Mouse (Mus musculus): Measurements from ENCODE around the gene Cfap97. TPM values are rescaled to one million over a fixed set of nuclear protein-coding genes. Genes with fewer than 3 reads are reported as not detected.

Cfap97 gene
- total and polyA plus RNA-seq, 3 experiments, result 8.5 to 9.3 TPM; not detected in 1

DNA sequence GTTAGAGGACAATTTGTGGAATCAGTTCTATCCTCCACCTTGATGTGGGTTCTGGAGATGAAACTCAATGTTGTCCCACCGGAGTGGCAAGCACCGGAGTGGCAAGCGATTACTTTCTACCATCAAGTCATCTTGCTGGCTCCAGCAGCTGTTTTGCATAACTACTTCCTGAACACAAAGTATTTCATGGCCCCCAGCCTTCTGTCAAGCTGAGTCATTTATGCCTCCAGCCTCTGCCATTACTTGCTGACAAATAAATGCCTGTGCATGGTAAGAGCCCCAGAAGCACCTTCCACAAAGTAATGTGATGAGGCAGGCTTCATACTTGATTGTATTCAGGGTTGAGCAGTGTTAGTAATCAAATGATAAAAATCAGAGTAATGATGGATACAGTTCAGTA is 45.3 kb downstream of the Cfap97 start:
- peak; percentile 15 for DNase-seq (ENCODE audit: low read depth, low spot score)
- Histone ChIP-seq H3K27ac (ENCODE audit: control insufficient read depth, low read depth, low read length) (no peak overlapping the region), H3K9ac (ENCODE audit: control insufficient read depth, low read depth, low read length, poor library complexity, severe bottlenecking) (no peak overlapping the region), H3K79me2 (ENCODE audit: control insufficient read depth, insufficient read depth, low read length, poor library complexity) (no peaks in the 10 kb centered on the region), H3K4me3 (ENCODE audit: control insufficient read depth in 1 of 2, insufficient read depth in 1 of 2, low read depth in 2 of 2, low read length in 2 of 2) (no peak overlapping the region), H3K9me3 (replicated peaks; ENCODE audit: insufficient read depth, low read length) (no peaks in the 10 kb centered on the region), H3K27me3 (ENCODE audit: control insufficient read depth in 1 of 2, insufficient read depth in 2 of 2, low read length in 2 of 2) (no peaks in the 10 kb centered on the region), H3K4me1 (ENCODE audit: control insufficient read depth in 1 of 2, insufficient read depth in 2 of 2, low read length in 2 of 2) (peaks cover 0 to 3% of the 10 kb centered on the region in 2 experiments; a peak in 2 of 4 replicates), H3K36me3 (ENCODE audit: control insufficient read depth in 1 of 2, insufficient read depth in 2 of 2, low read length in 2 of 2) (peaks cover 0 to 4% of the 10 kb centered on the region in 2 experiments; a peak in 2 of 4 replicates)
- TF ChIP-seq CHD2 (IDR thresholded peaks at IDR 0.05; ENCODE audit: low read length) (no peak), MYB (IDR thresholded peaks at IDR 0.05; ENCODE audit: low read depth, low read length) (no peak), MEF2A (IDR thresholded peaks at IDR 0.05; ENCODE audit: extremely low read depth, insufficient replicate concordance, low read depth, low read length, poor library complexity, severe bottlenecking) (no peak), CHD1 (IDR thresholded peaks at IDR 0.05; ENCODE audit: low read depth, low read length) (no peak), MAZ (IDR thresholded peaks at IDR 0.05; ENCODE audit: low read depth, low read length) (no peak), TBP (IDR thresholded peaks at IDR 0.05; ENCODE audit: low read depth, low read length) (no peak), USF1 (IDR thresholded peaks at IDR 0.05; ENCODE audit: low read depth, low read length) (no peak), CTCF (IDR thresholded peaks at IDR 0.05 in 2 of 3, conservative IDR thresholded peaks at IDR 0.05 in 1 of 3; ENCODE audit: control insufficient read depth in 1 of 3, insufficient read depth in 1 of 3, low read depth in 2 of 3, low read length in 3 of 3, poor library complexity in 1 of 3, severe bottlenecking in 1 of 3) (no peak), ETS1 (IDR thresholded peaks at IDR 0.05; ENCODE audit: low read depth, low read length) (no peak), ZMIZ1 (IDR thresholded peaks at IDR 0.05; ENCODE audit: low read depth, low read length) (no peak), RCOR1 (IDR thresholded peaks at IDR 0.05; ENCODE audit: low read depth, low read length) (no peak), SMC3 (IDR thresholded peaks at IDR 0.05; ENCODE audit: low read depth, low read length) (no peak), EP300 (IDR thresholded peaks at IDR 0.05; ENCODE audit: low read depth in 1 of 2, low read length in 2 of 2) (no peak), POLR2AphosphoS2 (IDR thresholded peaks at IDR 0.05; ENCODE audit: low read length) (no peak), MAX (IDR thresholded peaks at IDR 0.05; ENCODE audit: low read length) (no peak), JUND (IDR thresholded peaks at IDR 0.05; ENCODE audit: low read depth, low read length) (no peak), ELF1 (IDR thresholded peaks at IDR 0.05; ENCODE audit: low read depth, low read length) (no peak), GATA1 (IDR thresholded peaks at IDR 0.05; ENCODE audit: low read depth, low read length) (no peak), MAFK (IDR thresholded peaks at IDR 0.05; ENCODE audit: borderline replicate concordance, low read depth, low read length) (no peak), MXI1 (IDR thresholded peaks at IDR 0.05; ENCODE audit: low read depth, low read length) (no peak)

DNA sequence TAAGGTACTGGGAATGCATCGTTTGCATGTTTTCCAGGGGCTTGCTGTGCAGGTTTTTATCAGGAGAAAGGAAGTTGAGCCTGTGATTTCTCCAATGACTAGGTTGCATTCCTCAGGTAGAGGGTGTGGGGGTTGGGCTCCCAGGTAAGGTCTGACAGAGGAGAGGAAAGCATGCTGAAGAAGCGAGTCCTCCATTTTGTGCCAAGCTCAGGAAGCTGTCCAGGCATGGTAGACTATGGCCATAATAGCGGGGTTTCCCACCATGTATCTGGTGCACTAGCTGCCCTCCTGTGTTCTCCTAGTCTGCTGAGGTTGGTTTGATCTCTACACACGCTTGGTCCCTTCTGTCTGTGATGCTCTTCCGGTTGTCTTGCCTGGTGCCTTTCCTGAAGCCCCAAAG is 46.1 kb downstream of the Cfap97 start:
- no peak overlapping the region for H3K9ac ChIP-seq (ENCODE audit: control insufficient read depth, low read depth, low read length, poor library complexity, severe bottlenecking)
- no peak for TF ChIP-seq JUND (IDR thresholded peaks at IDR 0.05; ENCODE audit: low read depth, low read length)
- TF ChIP-seq MAZ (IDR thresholded peaks at IDR 0.05; ENCODE audit: low read depth, low read length), result no peak
- no peak for TF ChIP-seq NELFE (IDR thresholded peaks at IDR 0.05; ENCODE audit: low read depth, low read length)
- TF ChIP-seq CTCF (IDR thresholded peaks at IDR 0.05 in 2 of 3, conservative IDR thresholded peaks at IDR 0.05 in 1 of 3; ENCODE audit: control insufficient read depth in 1 of 3, insufficient read depth in 1 of 3, low read depth in 2 of 3, low read length in 3 of 3, poor library complexity in 1 of 3, severe bottlenecking in 1 of 3), result no peak
- no peak for TF ChIP-seq ZKSCAN1 (IDR thresholded peaks at IDR 0.05; ENCODE audit: low read depth, low read length)
- TF ChIP-seq NRF1 (IDR thresholded peaks at IDR 0.05; ENCODE audit: insufficient read depth, low read depth, low read length, poor library complexity, severe bottlenecking), result no peak
- TF ChIP-seq USF1 (IDR thresholded peaks at IDR 0.05; ENCODE audit: low read depth, low read length), result no peak
- no peak for TF ChIP-seq MYB (IDR thresholded peaks at IDR 0.05; ENCODE audit: low read depth, low read length)
- TF ChIP-seq SIN3A (IDR thresholded peaks at IDR 0.05; ENCODE audit: low read length), result no peak
- no peak for TF ChIP-seq ETS1 (IDR thresholded peaks at IDR 0.05; ENCODE audit: low read depth, low read length)
- TF ChIP-seq UBTF (IDR thresholded peaks at IDR 0.05; ENCODE audit: borderline replicate concordance, insufficient read depth, low read depth, low read length), result no peak
- TF ChIP-seq CHD1 (IDR thresholded peaks at IDR 0.05; ENCODE audit: low read depth, low read length), result no peak
- TF ChIP-seq SMC3 (IDR thresholded peaks at IDR 0.05; ENCODE audit: low read depth, low read length), result no peak
- no peak for TF ChIP-seq CHD2 (IDR thresholded peaks at IDR 0.05; ENCODE audit: low read length)
- TF ChIP-seq MYC (IDR thresholded peaks at IDR 0.05; ENCODE audit: low read depth, low read length), result no peak
- TF ChIP-seq MAFK (IDR thresholded peaks at IDR 0.05; ENCODE audit: borderline replicate concordance, low read depth, low read length), result no peak
- TF ChIP-seq BHLHE40 (IDR thresholded peaks at IDR 0.05; ENCODE audit: borderline replicate concordance, low read depth, low read length), result no peak
- TF ChIP-seq EP300 (IDR thresholded peaks at IDR 0.05; ENCODE audit: low read depth in 1 of 2, low read length in 2 of 2), result no peak
- no peak for TF ChIP-seq RAD21 (IDR thresholded peaks at IDR 0.05; ENCODE audit: low read depth, low read length)
- TF ChIP-seq ZC3H11A (IDR thresholded peaks at IDR 0.05; ENCODE audit: low read depth, low read length), result no peak
- H3K27me3 ChIP-seq (ENCODE audit: control insufficient read depth in 1 of 2, insufficient read depth in 2 of 2, low read length in 2 of 2), result no peaks in the 10 kb centered on the region
- H3K27ac ChIP-seq (ENCODE audit: control insufficient read depth, low read depth, low read length), result no peak overlapping the region
- H3K9me3 ChIP-seq (replicated peaks; ENCODE audit: insufficient read depth, low read length), result no peaks in the 10 kb centered on the region
- peaks cover 0 to 4% of the 10 kb centered on the region in 2 experiments; a peak in 2 of 4 replicates for H3K36me3 ChIP-seq (ENCODE audit: control insufficient read depth in 1 of 2, insufficient read depth in 2 of 2, low read length in 2 of 2)
- no peaks in the 10 kb centered on the region for H3K79me2 ChIP-seq (ENCODE audit: control insufficient read depth, insufficient read depth, low read length, poor library complexity)
- no peak for DNase-seq (ENCODE audit: low read depth, low spot score)
- H3K4me1 ChIP-seq (ENCODE audit: control insufficient read depth in 1 of 2, insufficient read depth in 2 of 2, low read length in 2 of 2), result peaks cover 0 to 3% of the 10 kb centered on the region in 2 experiments; a peak in 2 of 4 replicates
- H3K4me3 ChIP-seq (ENCODE audit: control insufficient read depth in 1 of 2, insufficient read depth in 1 of 2, low read depth in 2 of 2, low read length in 2 of 2), result no peak overlapping the region

Data from MEL (cell line).